Mouse (Mus musculus) olfactory bulb, adult 2 months (tissue): ENCODE measurements at regions not wholly inside any gene's neighbourhood (a gene's known extent, or its start where the extent isn't known, plus 50 kb on each side); places are given as distances from the start of the nearest gene placed in this dataset.

ENCODE experiments used
- H3K27ac ChIP-seq: fragments of 200-500 bp; 2 replicates; pipeline ENCODE4 v1.5.1; 2012; ENCODE audit warnings: low read depth, low read length; ENCODE audit not compliant: insufficient read depth
- H3K4me1 ChIP-seq: fragments of 200-500 bp; 2 replicates; pipeline ENCODE4 v1.6.1; 2012; ENCODE audit warnings: low read length; ENCODE audit not compliant: control insufficient read depth, insufficient read depth
- H3K4me3 ChIP-seq: fragments of 200-500 bp; 2 replicates; pipeline ENCODE4 v1.5.1; 2012; ENCODE audit warnings: mild to moderate bottlenecking, low read depth, low read length, moderate library complexity; ENCODE audit not compliant: insufficient read depth
- CTCF ChIP-seq: fragments of 200-500 bp; IDR thresholded peaks from 2 replicates; pipeline ENCODE4 v1.5.1; 2012; ENCODE audit warnings: low read depth, mild to moderate bottlenecking, low read length, moderate library complexity; ENCODE audit not compliant: insufficient read depth
- POLR2A ChIP-seq: fragments of 200-500 bp; IDR thresholded peaks from 2 replicates; pipeline ENCODE4 v1.6.1; 2012; ENCODE audit warnings: mild to moderate bottlenecking, low read depth, low read length, moderate library complexity; ENCODE audit not compliant: insufficient read depth
- WGBS: fragments of 180-500 bp; shearing (Covaris S2); methylation state at CpG from one replicate; pipeline ENCODE4 v1.1.7; 2018; 5-methylcytosine and 5-hydroxymethylcytosine counted together

DNA sequence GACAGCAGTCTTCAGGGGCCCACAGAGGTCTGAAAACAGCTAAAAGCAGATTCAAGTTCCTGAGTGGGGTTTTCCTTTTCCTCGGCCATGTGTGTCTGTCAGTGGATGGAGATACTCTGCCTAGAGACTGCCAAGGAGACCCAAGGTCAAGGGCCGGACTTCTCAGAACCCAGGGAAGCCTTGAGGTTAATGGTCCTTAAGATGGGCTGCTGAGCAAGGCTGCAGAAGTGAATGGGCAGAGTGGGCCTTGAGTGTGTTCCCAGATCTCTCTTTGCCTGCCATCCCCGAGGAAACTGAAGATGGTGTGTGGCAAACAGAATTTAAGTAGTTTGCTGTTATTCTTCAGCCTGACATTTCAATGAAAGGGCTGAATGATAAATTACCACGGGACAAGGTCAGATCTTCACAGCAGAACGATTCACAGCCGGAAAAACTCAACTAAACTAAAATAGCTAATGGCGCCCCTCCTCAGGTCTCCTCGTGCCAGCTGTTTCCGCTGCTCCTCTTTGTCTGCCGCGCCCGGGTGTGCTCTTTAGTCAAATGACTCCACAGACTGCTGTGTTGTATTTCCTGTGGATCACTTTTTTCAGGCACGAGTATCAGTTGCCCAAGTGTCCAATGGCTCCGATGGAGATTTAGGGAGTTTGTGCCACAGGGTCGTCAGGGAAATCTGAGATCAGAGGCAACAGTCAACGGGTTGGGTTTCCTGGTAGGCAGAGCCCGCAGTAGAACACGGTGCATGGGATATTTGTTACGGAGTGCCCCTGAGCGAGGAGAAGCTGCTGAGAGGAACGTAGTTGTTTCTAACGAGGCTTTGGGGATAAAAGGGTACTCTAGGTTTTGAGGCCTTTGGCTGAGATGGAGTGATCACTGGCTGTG, 93.5 kb upstream of the Tut7 start:
- no peaks in the 10 kb centered on the region for H3K4me1 ChIP-seq
- H3K4me3 ChIP-seq, result no peak overlapping the region
- TF ChIP-seq POLR2A (no peak), CTCF (no peak)
- 78% methylated on average over 22 of the region's 22 CpGs for WGBS
- no peak overlapping the region for H3K27ac ChIP-seq

GRCm38 (mm10) chr13:59915734-59916133, 92.8 kb upstream of the Tut7 start:
- H3K4me1 ChIP-seq, result no peaks in the 10 kb centered on the region
- no peak overlapping the region for H3K4me3 ChIP-seq
- TF ChIP-seq POLR2A (no peak), CTCF (no peak)
- H3K27ac ChIP-seq, result no peak overlapping the region
- WGBS, result 93% methylated on average over 7 of the region's 7 CpGs

DNA sequence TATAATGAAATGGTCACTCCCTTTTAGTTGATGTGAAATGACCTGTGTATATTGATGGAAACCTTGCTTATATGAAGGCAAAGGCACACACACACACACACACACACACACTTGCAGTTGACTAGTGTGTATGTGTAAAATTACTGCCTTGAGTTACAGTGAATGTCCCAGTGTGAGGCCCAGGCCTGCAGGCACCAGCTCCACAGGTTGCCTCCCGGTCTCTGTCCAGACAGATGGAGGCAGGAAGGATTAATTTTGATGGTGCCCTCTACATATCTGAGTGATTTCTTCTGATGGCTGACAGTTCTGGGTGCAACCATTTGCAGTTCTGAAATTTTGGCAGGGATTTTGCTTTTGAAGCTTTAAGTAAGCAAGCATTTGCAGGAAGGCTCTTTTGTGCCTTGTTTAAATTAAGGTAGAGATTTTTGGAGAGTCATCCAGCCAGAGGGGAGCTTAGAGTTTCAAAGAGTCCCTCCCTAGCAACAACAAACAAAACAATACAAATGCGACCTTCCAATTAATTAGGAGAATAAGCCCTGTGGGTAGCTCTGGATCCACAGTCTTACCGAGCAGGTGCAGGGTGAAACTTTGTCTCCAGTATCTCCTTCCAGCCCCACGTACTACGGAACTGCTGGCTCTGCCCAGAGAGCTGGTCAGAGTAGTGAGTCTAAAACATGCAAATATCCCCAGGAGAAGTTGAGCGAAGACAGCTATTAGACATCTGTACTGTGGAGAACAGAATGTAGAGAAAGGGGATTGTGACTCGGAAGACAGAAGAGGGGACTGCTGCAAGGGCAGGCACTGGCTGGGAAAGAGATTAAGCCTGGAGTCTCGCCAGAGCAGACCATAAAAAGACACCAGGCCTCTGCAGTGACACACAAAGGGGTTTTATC, 87.5 kb upstream of the Tut7 start:
- Histone ChIP-seq H3K4me3 (no peak overlapping the region), H3K4me1 (no peaks in the 10 kb centered on the region), H3K27ac (no peak overlapping the region)
- WGBS, result 54% methylated on average over 8 of the region's 8 CpGs
- TF ChIP-seq POLR2A (no peak), CTCF (no peak)

DNA sequence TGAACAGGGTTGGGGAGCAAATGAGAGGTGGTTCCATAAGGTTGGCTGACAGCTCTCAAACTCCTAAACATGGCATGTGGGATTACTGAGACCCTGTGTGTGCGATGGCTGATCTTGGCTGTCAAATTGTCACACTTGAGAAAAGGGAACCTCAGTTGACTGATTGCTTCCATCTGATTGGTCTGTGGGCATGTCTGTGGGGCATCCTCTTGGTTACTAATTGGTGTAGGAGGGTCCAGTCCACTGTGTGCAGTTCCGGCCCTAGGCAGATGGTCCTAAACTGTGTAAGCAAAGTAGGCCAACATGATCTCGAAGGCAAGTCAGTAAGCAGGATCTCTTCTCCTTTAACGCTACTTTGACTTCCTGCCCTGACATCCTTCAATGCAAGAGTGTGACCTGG, 86.5 kb upstream of the Tut7 start:
- no peak for TF ChIP-seq POLR2A
- no peak for TF ChIP-seq CTCF
- no peaks in the 10 kb centered on the region for H3K4me1 ChIP-seq
- WGBS, result 95% methylated on average over 4 of the region's 4 CpGs

DNA sequence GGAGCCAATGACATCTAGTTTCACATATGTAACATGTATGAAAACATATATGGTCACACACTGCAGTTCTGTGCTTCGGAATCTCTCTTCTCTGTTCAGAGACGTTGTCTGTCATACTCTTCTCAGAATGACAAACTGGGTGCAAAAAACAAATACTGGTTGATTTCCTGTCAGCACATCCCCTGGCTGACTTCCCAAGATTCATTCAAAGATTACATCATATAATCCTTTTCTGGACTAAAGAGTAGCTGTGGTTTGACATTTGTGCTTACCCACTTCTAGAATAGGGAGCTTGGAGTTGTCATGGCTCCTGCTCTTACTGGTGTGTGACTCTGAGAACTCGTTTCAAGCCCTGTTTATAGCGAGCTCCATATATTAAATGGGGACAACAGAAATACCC, 85.8 kb upstream of the Tut7 start:
- WGBS, result 90% methylated on average over 4 of the region's 4 CpGs
- H3K4me1 ChIP-seq, result no peaks in the 10 kb centered on the region
- H3K4me3 ChIP-seq, result no peak overlapping the region
- TF ChIP-seq CTCF (no peak), POLR2A (no peak)
- no peak overlapping the region for H3K27ac ChIP-seq

More for the DNA sequence above, 86.5 kb upstream of the Tut7 start:
- no peak overlapping the region for H3K4me3 ChIP-seq
- H3K27ac ChIP-seq, result no peak overlapping the region

DNA sequence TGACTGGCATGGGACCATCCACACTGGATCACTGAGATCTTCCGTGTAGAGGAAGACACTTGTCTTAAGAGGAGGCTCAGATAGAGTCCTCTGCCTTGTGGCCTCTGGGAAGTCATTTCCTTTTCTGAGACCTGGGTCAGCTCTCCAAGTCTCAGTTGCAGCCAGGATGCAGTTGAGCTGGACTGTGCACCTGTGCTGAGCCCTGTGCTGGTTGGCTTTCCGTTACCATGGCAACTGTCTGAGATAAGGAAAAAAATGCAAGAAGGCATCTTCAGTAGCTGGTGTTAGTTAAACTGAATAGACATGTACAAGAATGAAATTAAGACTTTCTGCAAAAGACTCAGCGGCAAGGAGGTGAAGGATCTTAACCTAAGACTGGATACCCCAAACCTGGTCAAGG, 82.5 kb upstream of the Tut7 start:
- Histone ChIP-seq H3K27ac (no peak overlapping the region), H3K4me3 (no peak overlapping the region), H3K4me1 (no peaks in the 10 kb centered on the region)
- TF ChIP-seq POLR2A (no peak), CTCF (no peak)
- 82% methylated on average over 3 of the region's 3 CpGs for WGBS

DNA sequence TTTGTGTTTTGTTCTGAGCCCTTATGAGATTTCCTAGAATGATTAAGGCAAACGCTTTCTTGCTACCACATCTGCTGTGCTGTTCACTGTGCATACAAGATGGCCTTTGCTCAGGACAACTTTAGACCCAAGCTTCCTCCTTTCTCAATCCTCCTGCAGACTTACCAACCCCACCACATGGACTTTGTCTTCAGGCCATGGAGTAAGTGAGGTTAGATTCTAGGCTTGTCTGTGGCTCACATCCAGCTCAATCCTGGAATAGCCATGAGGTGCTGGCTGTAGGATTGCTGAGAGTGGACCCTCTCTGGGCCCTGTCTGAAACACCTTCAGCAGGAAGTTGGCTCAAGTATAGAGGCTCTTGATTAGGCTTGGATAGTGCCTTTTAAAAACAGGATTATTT, 81.5 kb upstream of the Tut7 start:
- Histone ChIP-seq H3K4me1 (no peaks in the 10 kb centered on the region), H3K4me3 (no peak overlapping the region), H3K27ac (no peak overlapping the region)
- TF ChIP-seq CTCF (no peak), POLR2A (no peak)
- WGBS, result 90% methylated on average over 1 of the region's 1 CpGs

DNA sequence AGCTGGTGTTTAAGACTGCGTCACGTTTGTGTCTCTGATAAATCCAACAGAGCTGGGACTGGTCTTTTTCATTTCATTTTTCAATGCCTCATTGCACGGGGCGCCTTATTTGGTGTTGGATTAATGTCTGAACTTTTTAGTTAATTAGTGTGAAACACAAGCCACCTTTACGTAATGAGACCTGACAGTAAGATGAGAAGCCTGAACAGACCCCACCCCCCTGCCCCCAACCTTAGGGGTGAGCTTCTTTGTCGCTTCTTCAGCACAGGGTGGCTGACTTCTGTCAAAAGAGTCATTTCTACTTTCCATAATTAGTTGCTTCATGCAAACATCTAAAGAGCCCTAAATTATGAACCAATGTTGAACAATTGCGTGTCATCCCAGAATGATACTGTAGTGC, 76.6 kb upstream of the Tut7 start:
- H3K4me3 ChIP-seq, result no peak overlapping the region
- WGBS, result 90% methylated on average over 7 of the region's 7 CpGs
- no peaks in the 10 kb centered on the region for H3K4me1 ChIP-seq
- H3K27ac ChIP-seq, result no peak overlapping the region
- TF ChIP-seq CTCF, result no peak
- TF ChIP-seq POLR2A, result no peak

GRCm38 (mm10) chr13:59895754-59896153, 72.8 kb upstream of the Tut7 start:
- 96% methylated on average over 2 of the region's 2 CpGs for whole genome bisulfite sequencing
- Histone ChIP-seq H3K27ac (no peak overlapping the region), H3K4me1 (no peaks in the 10 kb centered on the region), H3K4me3 (no peak overlapping the region)
- TF ChIP-seq CTCF (no peak), POLR2A (no peak)
